Mouse (Mus musculus): Measurements from ENCODE around the gene Trap1a. TPM values are rescaled to one million over a fixed set of nuclear protein-coding genes. Genes with fewer than 3 reads are reported as not detected.
"Not testable (repeated sequence)": the region's sequence is repeated elsewhere in the genome, so short reads cannot be mapped to it uniquely, and the experiment has no call there.

Gene Trap1a
- not detected in 2 replicates for polyA plus RNA-seq (2014; fragmentation: Nextera tagmentation; extraction: Ambion mirVana)

DNA sequence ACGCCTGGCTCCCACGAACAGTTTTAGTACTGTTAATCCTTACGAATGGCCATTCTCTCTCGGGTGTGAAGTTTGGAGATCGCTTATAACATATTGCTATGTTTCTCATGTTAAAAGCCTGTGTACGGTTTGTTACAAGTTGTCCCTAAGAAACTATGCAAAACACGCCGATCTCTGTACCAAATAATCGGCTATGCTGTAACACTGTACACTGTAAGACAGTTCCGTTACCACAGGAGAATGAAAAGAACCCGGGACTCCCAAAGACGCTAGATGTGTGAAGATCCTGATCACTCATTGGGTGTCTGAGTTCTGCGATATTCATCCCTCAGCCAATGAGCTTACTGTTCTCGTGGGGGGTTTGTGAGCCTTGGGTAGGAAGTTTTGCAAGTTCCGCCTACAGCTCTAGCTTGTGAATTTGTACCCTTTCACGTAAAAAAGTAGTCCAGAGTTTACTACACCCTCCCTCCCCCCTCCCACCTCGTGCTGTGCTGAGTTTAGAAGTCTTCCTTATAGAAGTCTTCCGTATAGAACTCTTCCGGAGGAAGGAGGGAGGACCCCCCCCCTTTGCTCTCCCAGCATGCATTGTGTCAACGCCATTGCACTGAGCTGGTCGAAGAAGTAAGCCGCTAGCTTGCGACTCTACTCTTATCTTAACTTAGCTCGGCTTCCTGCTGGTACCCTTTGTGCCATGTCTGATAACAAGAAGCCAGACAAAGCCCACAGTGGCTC, at the start of gene Trap1a:
Trap1a (plus strand) TSS at position 421 of the 732 bp plus-strand sequence.
- Histone ChIP-seq H3K4me3 (ENCODE audit: low read depth, low read length) (no peak within 1 kb of the TSS), H3K4me2 (replicated peaks; ENCODE audit: low read depth, low read length) (no peak within 1 kb of the TSS), H3K4me1 (ENCODE audit: control insufficient read depth, insufficient read depth, low read length) (no peaks in the 10 kb centered on the region), H3K9me3 (ENCODE audit: control insufficient read depth, low read depth, low read length) (no peaks in the 10 kb centered on the region), H3K27ac (ENCODE audit: low read length) (no peak within 1 kb of the TSS), H3K36me3 (ENCODE audit: control insufficient read depth, insufficient read depth, low read length) (no peaks in the 10 kb centered on the region), H3K27me3 (ENCODE audit: control insufficient read depth, insufficient read depth, low read length) (no peaks in the 10 kb centered on the region), H3K9ac (replicated peaks; ENCODE audit: low read depth, low read length) (no peak within 1 kb of the TSS)
- ATAC-seq (ENCODE audit: insufficient number of reproducible peaks, insufficient read depth, low FRiP score, low read depth) = no peak
- WGBS = 89% methylated on average over 24 of the region's 24 CpGs

DNA sequence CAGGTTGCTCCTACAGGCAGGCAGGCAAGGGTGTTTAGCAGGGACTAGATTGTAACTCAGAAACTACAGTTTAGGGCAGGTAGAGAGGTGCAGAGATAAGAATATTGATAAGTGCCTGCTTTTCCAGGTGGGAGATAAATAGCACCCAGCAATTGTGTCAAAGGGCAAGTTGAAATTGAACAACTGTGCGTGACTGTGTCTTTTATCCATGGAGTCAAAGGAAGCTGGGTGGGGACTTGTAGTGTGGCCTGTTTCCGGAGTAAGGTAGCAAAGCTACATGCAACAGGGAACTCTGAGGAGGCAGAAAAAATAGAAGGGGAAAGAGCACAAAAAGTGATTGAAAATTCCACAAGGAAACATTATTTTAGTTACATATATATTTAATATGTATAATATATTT, 40.4 kb upstream of the Trap1a start:
- H3K27ac ChIP-seq (ENCODE audit: low read length) = no peak overlapping the region
- no peaks in the 10 kb centered on the region for H3K36me3 ChIP-seq (ENCODE audit: control insufficient read depth, insufficient read depth, low read length)
- WGBS = 80% methylated on average over 2 of the region's 2 CpGs
- H3K9me3 ChIP-seq (ENCODE audit: control insufficient read depth, low read depth, low read length) = no peaks in the 10 kb centered on the region
- no peaks in the 10 kb centered on the region for H3K27me3 ChIP-seq (ENCODE audit: control insufficient read depth, insufficient read depth, low read length)
- ATAC-seq (ENCODE audit: insufficient number of reproducible peaks, insufficient read depth, low FRiP score, low read depth) = no peak
- no peak overlapping the region for H3K4me3 ChIP-seq (ENCODE audit: low read depth, low read length)
- no peak overlapping the region for H3K4me2 ChIP-seq (replicated peaks; ENCODE audit: low read depth, low read length)
- no peaks in the 10 kb centered on the region for H3K4me1 ChIP-seq (ENCODE audit: control insufficient read depth, insufficient read depth, low read length)
- H3K9ac ChIP-seq (replicated peaks; ENCODE audit: low read depth, low read length) = no peak overlapping the region

DNA sequence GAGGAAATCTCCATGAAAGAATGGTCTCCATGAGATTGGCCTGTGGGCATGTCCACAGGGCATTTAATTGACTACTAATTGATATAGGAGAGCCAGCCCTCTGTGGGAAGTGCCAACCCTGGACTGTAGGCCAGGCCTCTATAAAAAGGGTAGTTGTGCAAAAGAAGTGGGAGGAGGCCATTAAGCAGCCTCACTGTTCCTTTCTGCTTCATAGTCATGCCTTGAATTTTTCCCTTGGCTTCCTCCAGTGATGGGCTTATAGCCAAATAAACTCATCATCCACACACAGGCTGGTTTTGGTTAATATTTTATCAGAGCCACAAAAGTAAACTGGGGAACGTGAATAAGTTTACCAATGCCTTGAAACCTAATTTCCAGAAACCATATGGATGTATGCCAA, 38.2 kb upstream of the Trap1a start:
- no peaks in the 10 kb centered on the region for H3K4me1 ChIP-seq (ENCODE audit: control insufficient read depth, insufficient read depth, low read length)
- H3K4me2 ChIP-seq (replicated peaks; ENCODE audit: low read depth, low read length) = no peak overlapping the region
- H3K9me3 ChIP-seq (ENCODE audit: control insufficient read depth, low read depth, low read length) = no peaks in the 10 kb centered on the region
- no peaks in the 10 kb centered on the region for H3K27me3 ChIP-seq (ENCODE audit: control insufficient read depth, insufficient read depth, low read length)
- H3K9ac ChIP-seq (replicated peaks; ENCODE audit: low read depth, low read length) = no peak overlapping the region
- no peaks in the 10 kb centered on the region for H3K36me3 ChIP-seq (ENCODE audit: control insufficient read depth, insufficient read depth, low read length)
- ATAC-seq (ENCODE audit: insufficient number of reproducible peaks, insufficient read depth, low FRiP score, low read depth) = no peak
- 53% methylated on average over 1 of the region's 1 CpGs for WGBS
- H3K4me3 ChIP-seq (ENCODE audit: low read depth, low read length) = no peak overlapping the region
- no peak overlapping the region for H3K27ac ChIP-seq (ENCODE audit: low read length)

DNA sequence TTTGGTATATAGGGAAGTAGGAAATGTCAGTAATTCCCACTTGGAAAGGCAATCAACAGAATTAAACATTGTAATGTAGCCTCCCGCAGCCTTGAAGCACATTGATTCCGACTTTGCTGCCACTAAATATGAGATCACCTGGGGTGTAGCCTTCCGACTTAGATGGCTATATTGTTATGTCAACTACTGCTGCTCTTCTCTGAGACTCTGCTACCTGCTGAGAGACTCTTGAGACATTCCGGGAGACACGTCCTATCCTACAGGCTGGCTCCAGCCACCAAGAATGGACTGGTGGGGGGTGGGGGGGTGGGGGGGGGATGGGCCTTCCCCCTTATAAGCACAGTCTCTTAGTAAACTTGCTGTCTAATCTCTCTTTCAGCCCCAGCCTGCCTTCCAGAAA, 16.1 kb upstream of the Trap1a start:
- H3K4me1 ChIP-seq (ENCODE audit: control insufficient read depth, insufficient read depth, low read length); H3K9ac ChIP-seq (replicated peaks; ENCODE audit: low read depth, low read length); H3K36me3 ChIP-seq (ENCODE audit: control insufficient read depth, insufficient read depth, low read length); ATAC-seq (ENCODE audit: insufficient number of reproducible peaks, insufficient read depth, low FRiP score, low read depth); H3K27ac ChIP-seq (ENCODE audit: low read length); H3K4me3 ChIP-seq (ENCODE audit: low read depth, low read length); H3K4me2 ChIP-seq (replicated peaks; ENCODE audit: low read depth, low read length); H3K9me3 ChIP-seq (ENCODE audit: control insufficient read depth, low read depth, low read length); H3K27me3 ChIP-seq (ENCODE audit: control insufficient read depth, insufficient read depth, low read length): not testable (repeated sequence)
- WGBS = 82% methylated on average over 5 of the region's 5 CpGs

DNA sequence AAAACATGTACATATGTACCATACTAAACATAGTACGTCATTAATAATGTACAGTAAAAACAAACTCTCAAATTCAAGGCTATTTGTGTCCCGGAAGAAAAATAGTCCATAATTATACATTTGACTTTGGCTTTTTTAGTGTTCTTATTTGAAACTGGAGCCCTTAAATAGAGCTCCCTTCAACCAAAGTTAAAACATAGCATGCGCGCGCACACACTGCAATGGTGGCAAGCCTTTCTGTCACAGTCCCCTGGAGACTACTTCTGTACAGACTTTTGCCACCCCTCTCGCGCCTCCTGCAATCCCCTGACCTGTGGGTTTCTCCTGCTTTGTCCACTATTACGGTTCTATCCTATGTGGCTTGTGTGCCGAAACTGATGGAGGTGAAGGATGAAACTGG, 900 bp upstream of the Trap1a start:
- Histone ChIP-seq H3K27me3 (ENCODE audit: control insufficient read depth, insufficient read depth, low read length) (no peaks in the 10 kb centered on the region), H3K9me3 (ENCODE audit: control insufficient read depth, low read depth, low read length) (no peaks in the 10 kb centered on the region), H3K4me3 (ENCODE audit: low read depth, low read length) (no peak overlapping the region), H3K4me2 (replicated peaks; ENCODE audit: low read depth, low read length) (no peak overlapping the region), H3K27ac (ENCODE audit: low read length) (no peak overlapping the region), H3K4me1 (ENCODE audit: control insufficient read depth, insufficient read depth, low read length) (no peaks in the 10 kb centered on the region), H3K9ac (replicated peaks; ENCODE audit: low read depth, low read length) (no peak overlapping the region), H3K36me3 (ENCODE audit: control insufficient read depth, insufficient read depth, low read length) (no peaks in the 10 kb centered on the region)
- no peak for ATAC-seq (ENCODE audit: insufficient number of reproducible peaks, insufficient read depth, low FRiP score, low read depth)
- 91% methylated on average over 9 of the region's 9 CpGs for WGBS

DNA sequence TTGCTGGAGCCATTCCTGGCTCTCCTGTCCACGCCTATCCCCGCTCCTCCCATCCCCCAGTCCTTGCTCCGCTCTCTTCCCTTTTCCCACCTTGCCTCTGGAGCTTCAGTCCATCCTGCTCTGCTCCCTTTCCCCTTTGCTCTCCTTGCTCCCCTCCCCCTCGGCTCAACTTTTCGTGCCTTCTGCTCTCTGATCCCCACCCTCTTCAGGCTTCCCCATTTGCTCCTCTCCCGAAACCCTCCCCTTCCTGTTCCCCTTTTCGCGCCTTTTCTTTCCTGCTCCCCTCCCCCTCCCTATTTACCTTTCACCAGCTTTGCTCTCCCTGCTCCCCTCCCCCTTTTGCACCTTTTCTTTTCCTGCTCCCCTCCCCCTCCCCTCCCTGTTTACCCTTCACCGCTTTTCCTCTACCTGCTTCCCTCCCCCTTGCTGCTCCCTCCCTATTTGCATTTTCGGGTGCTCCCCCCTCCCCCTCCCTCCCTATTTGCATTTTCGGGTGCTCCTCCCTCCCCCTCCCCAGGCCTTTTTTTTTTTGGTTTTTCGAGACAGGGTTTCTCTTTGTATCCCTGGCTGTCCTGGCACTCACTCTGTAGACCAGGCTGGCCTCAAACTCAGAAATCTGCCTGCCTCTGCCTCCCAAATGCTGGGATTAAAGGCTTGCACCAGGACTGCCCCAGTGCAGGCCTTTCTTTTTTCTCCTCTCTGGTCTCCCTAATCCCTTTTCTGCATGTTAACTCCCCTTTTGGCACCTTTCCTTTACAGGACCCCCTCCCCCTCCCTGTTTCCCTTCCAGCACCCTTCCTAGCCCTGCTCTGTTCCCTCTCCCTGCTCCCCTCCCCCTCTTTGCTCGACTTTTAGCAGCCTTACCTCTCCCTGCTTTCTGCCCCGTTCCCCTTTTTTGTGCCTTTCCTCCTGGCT, 1.3 kb downstream of the Trap1a start:
- no peak for ATAC-seq (ENCODE audit: insufficient number of reproducible peaks, insufficient read depth, low FRiP score, low read depth)
- Histone ChIP-seq H3K4me1 (ENCODE audit: control insufficient read depth, insufficient read depth, low read length) (no peaks in the 10 kb centered on the region), H3K9me3 (ENCODE audit: control insufficient read depth, low read depth, low read length) (no peaks in the 10 kb centered on the region), H3K27me3 (ENCODE audit: control insufficient read depth, insufficient read depth, low read length) (no peaks in the 10 kb centered on the region), H3K36me3 (ENCODE audit: control insufficient read depth, insufficient read depth, low read length) (no peaks in the 10 kb centered on the region), H3K4me3 (ENCODE audit: low read depth, low read length) (no peak overlapping the region), H3K9ac (replicated peaks; ENCODE audit: low read depth, low read length) (no peak overlapping the region), H3K4me2 (replicated peaks; ENCODE audit: low read depth, low read length) (no peak overlapping the region), H3K27ac (ENCODE audit: low read length) (no peak overlapping the region)
- 83% methylated on average over 14 of the region's 14 CpGs for WGBS

DNA sequence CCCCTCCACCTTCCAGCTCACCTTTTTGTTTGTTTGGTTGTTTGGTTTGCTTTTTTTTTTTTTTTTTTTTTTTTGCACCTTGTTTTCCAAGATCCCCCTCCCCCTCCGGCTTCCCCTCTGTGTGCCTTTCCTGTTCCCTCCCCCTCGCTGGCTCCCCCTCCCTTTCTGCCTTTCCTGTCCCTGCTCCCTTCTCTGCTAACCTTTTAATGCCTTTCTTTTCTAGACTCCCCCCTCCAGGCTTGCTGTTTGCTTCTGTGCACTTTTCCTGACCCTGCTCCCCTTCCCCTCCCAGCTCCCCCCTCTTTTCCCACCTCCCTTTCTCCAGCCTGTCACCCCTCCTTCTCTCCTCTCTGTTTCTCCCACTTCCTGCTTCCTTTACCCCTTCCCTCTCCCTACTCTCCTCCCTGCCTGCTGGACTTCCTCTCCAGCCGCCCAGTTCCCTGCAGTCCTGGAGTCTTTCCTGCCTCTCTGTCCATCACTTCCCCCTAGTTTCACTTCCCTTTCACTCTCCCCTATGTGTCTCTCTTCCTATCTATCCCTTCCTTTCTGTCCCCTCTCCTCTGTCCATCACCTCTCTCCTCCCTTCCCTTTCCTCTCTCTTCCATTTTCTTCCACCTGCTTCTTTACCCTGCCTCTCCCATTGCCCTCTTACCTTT, 2.1 kb downstream of the Trap1a start:
- no peak overlapping the region for H3K27ac ChIP-seq (ENCODE audit: low read length)
- no peak overlapping the region for H3K9ac ChIP-seq (replicated peaks; ENCODE audit: low read depth, low read length)
- no peak overlapping the region for H3K4me2 ChIP-seq (replicated peaks; ENCODE audit: low read depth, low read length)
- no peaks in the 10 kb centered on the region for H3K36me3 ChIP-seq (ENCODE audit: control insufficient read depth, insufficient read depth, low read length)
- no peak for ATAC-seq (ENCODE audit: insufficient number of reproducible peaks, insufficient read depth, low FRiP score, low read depth)
- no peaks in the 10 kb centered on the region for H3K9me3 ChIP-seq (ENCODE audit: control insufficient read depth, low read depth, low read length)
- no peak overlapping the region for H3K4me3 ChIP-seq (ENCODE audit: low read depth, low read length)
- no peaks in the 10 kb centered on the region for H3K4me1 ChIP-seq (ENCODE audit: control insufficient read depth, insufficient read depth, low read length)
- no peaks in the 10 kb centered on the region for H3K27me3 ChIP-seq (ENCODE audit: control insufficient read depth, insufficient read depth, low read length)
- 68% methylated on average over 3 of the region's 3 CpGs for WGBS

DNA sequence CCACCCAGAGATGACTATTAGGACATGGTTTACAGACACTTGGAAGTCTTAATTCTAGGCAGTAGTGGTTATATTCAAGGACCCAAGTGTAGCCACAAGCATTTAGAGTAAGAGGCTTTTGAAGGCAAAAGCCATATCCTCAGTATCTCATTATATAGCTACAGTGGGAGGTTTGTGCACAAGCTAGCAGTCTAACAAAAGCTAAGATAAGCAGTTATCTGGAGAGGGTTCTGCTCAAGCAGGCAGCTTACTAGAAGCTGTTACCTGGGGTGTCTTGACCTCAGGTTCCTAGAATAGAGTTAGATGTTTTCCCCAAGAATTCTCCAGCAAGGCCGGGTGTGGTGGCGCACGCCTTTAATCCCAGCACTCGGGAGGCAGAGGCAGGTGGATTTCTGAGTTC, 6.1 kb downstream of the Trap1a start:
- ATAC-seq (ENCODE audit: insufficient number of reproducible peaks, insufficient read depth, low FRiP score, low read depth) = no peak
- no peak overlapping the region for H3K9ac ChIP-seq (replicated peaks; ENCODE audit: low read depth, low read length)
- no peak overlapping the region for H3K4me3 ChIP-seq (ENCODE audit: low read depth, low read length)
- 93% methylated on average over 4 of the region's 4 CpGs for WGBS
- H3K27me3 ChIP-seq (ENCODE audit: control insufficient read depth, insufficient read depth, low read length) = no peaks in the 10 kb centered on the region
- no peak overlapping the region for H3K4me2 ChIP-seq (replicated peaks; ENCODE audit: low read depth, low read length)
- H3K27ac ChIP-seq (ENCODE audit: low read length) = no peak overlapping the region
- no peaks in the 10 kb centered on the region for H3K4me1 ChIP-seq (ENCODE audit: control insufficient read depth, insufficient read depth, low read length)
- no peaks in the 10 kb centered on the region for H3K9me3 ChIP-seq (ENCODE audit: control insufficient read depth, low read depth, low read length)
- H3K36me3 ChIP-seq (ENCODE audit: control insufficient read depth, insufficient read depth, low read length) = no peaks in the 10 kb centered on the region

Measured in stomach, embryonic 14.5 days (tissue).